Mouse (Mus musculus): ENCODE data around the gene Yju2. TPM values are rescaled to one million over a fixed set of nuclear protein-coding genes. Genes with fewer than 3 reads are reported as not detected.
"Not testable (repeated sequence)": the region's sequence is repeated elsewhere in the genome, so short reads cannot be mapped to it uniquely, and the experiment has no call there.

Gene Yju2
- total RNA-seq (2014; rRNA removed) (9.8 and 10.1 TPM in 2 replicates), polyA plus RNA-seq (2015; fragmentation: Nextera tagmentation; extraction: Ambion mirVana) (14.6 and 16.1 TPM in 2 replicates)

GRCm38 (mm10) chr17:55958918-55959728, at the start of gene Yju2:
Gene Yju2, plus strand, starts transcription at chr17:55959099.
- Histone ChIP-seq H3K27me3 (ENCODE audit: insufficient read depth, low read length) (no peaks in the 10 kb centered on the region), H3K9me3 (ENCODE audit: low read length) (no peaks in the 10 kb centered on the region), H3K27ac (ENCODE audit: low read depth, low read length) (peak within 1 kb of the TSS; percentile 82), H3K9ac (replicated peaks; ENCODE audit: low read length, poor library complexity, severe bottlenecking) (peak within 1 kb of the TSS; percentile 48; the same call in 1 of the 2 replicates), H3K36me3 (ENCODE audit: insufficient read depth, low read length) (peaks cover 13% of the 10 kb centered on the region), H3K4me3 (ENCODE audit: low read depth, low read length) (peak within 1 kb of the TSS; percentile 42), H3K4me2 (ENCODE audit: low read depth, low read length, poor library complexity, severe bottlenecking) (peak within 1 kb of the TSS; percentile 57), H3K4me1 (ENCODE audit: insufficient read depth, low read length) (peaks cover 10% of the 10 kb centered on the region; the same call in 1 of the 2 replicates)
- DNase-seq (ENCODE audit: low spot score) (peak; percentile 98), ATAC-seq (ENCODE audit: low FRiP score) (peak; percentile 93)
- no peak for TF ChIP-seq CTCF (IDR thresholded peaks at IDR 0.05)
- WGBS = under 1% methylated on average over 44 of the region's 46 CpGs

- peak; percentile 51 for TF ChIP-seq CTCF (IDR thresholded peaks at IDR 0.05)
- WGBS = 3% methylated on average over 26 of the region's 33 CpGs
- Histone ChIP-seq H3K27me3 (ENCODE audit: insufficient read depth, low read length) (no peaks in the 10 kb centered on the region), H3K9ac (replicated peaks; ENCODE audit: low read length, poor library complexity, severe bottlenecking) (peak overlapping the region; percentile 76), H3K9me3 (ENCODE audit: low read length) (no peaks in the 10 kb centered on the region), H3K27ac (ENCODE audit: low read depth, low read length) (peak overlapping the region; percentile 90), H3K4me2 (ENCODE audit: low read depth, low read length, poor library complexity, severe bottlenecking) (peak overlapping the region; percentile 69), H3K4me3 (ENCODE audit: low read depth, low read length) (peak overlapping the region; percentile 56), H3K4me1 (ENCODE audit: insufficient read depth, low read length) (no peaks in the 10 kb centered on the region), H3K36me3 (ENCODE audit: insufficient read depth, low read length) (no peaks in the 10 kb centered on the region)
- ATAC-seq (ENCODE audit: low FRiP score) (peak; percentile 97), DNase-seq (ENCODE audit: low spot score) (peak; percentile 82)
These were observed 27.1 kb upstream of the Yju2 start for GRCm38 (mm10) chr17:55931553-55932502.

GRCm38 (mm10) chr17:55932635-55933034, 26.3 kb upstream of the Yju2 start:
- H3K27ac ChIP-seq (ENCODE audit: low read depth, low read length) = peak overlapping the region; percentile 90; the same call in 1 of the 2 replicates

GRCm38 (mm10) chr17:55933191-55933590, 25.7 kb upstream of the Yju2 start:
- Histone ChIP-seq H3K9ac (replicated peaks; ENCODE audit: low read length, poor library complexity, severe bottlenecking) (no peak overlapping the region), H3K36me3 (ENCODE audit: insufficient read depth, low read length) (no peaks in the 10 kb centered on the region), H3K27me3 (ENCODE audit: insufficient read depth, low read length) (no peaks in the 10 kb centered on the region), H3K27ac (ENCODE audit: low read depth, low read length) (no peak overlapping the region), H3K4me3 (ENCODE audit: low read depth, low read length) (no peak overlapping the region), H3K4me2 (ENCODE audit: low read depth, low read length, poor library complexity, severe bottlenecking) (no peak overlapping the region), H3K9me3 (ENCODE audit: low read length) (no peaks in the 10 kb centered on the region), H3K4me1 (ENCODE audit: insufficient read depth, low read length) (no peaks in the 10 kb centered on the region)
- no peak for TF ChIP-seq CTCF (IDR thresholded peaks at IDR 0.05)
- no peak for DNase-seq (ENCODE audit: low spot score)
- ATAC-seq (ENCODE audit: low FRiP score) = no peak
- WGBS = 96% methylated on average over 15 of the region's 15 CpGs

More at GRCm38 (mm10) chr17:55932635-55933034, 26.3 kb upstream of the Yju2 start:
- no peaks in the 10 kb centered on the region for H3K9me3 ChIP-seq (ENCODE audit: low read length)
- H3K9ac ChIP-seq (replicated peaks; ENCODE audit: low read length, poor library complexity, severe bottlenecking) = no peak overlapping the region
- ATAC-seq (ENCODE audit: low FRiP score) = no peak
- peak overlapping the region; percentile 69 for H3K4me2 ChIP-seq (ENCODE audit: low read depth, low read length, poor library complexity, severe bottlenecking)
- peak overlapping the region; percentile 56 for H3K4me3 ChIP-seq (ENCODE audit: low read depth, low read length)
- 72% methylated on average over 2 of the region's 2 CpGs for WGBS
- no peaks in the 10 kb centered on the region for H3K36me3 ChIP-seq (ENCODE audit: insufficient read depth, low read length)
- H3K4me1 ChIP-seq (ENCODE audit: insufficient read depth, low read length) = no peaks in the 10 kb centered on the region
- no peaks in the 10 kb centered on the region for H3K27me3 ChIP-seq (ENCODE audit: insufficient read depth, low read length)
- DNase-seq (ENCODE audit: low spot score) = no peak
- no peak for TF ChIP-seq CTCF (IDR thresholded peaks at IDR 0.05)

- H3K4me1 ChIP-seq (ENCODE audit: insufficient read depth, low read length); H3K9ac ChIP-seq (replicated peaks; ENCODE audit: low read length, poor library complexity, severe bottlenecking); H3K9me3 ChIP-seq (ENCODE audit: low read length); ATAC-seq (ENCODE audit: low FRiP score); H3K27me3 ChIP-seq (ENCODE audit: insufficient read depth, low read length); DNase-seq (ENCODE audit: low spot score); H3K36me3 ChIP-seq (ENCODE audit: insufficient read depth, low read length): not testable (repeated sequence)
- Histone ChIP-seq H3K27ac (ENCODE audit: low read depth, low read length) (peak overlapping the region; percentile 47; the same call in 1 of the 2 replicates), H3K4me2 (ENCODE audit: low read depth, low read length, poor library complexity, severe bottlenecking) (peak overlapping the region; percentile 64), H3K4me3 (ENCODE audit: low read depth, low read length) (peak overlapping the region; percentile 43)
- 33% methylated on average over 10 of the region's 10 CpGs for WGBS
These were observed 14.5 kb upstream of the Yju2 start for GRCm38 (mm10) chr17:55944387-55944865.
